Mouse (Mus musculus): ENCODE results near the gene Actn4. TPM values are rescaled to one million over a fixed set of nuclear protein-coding genes. Genes with fewer than 3 reads are reported as not detected.

Gene Actn4
- polyA plus RNA-seq, 1 experiment from 2014 or later: 175 TPM

- H3K4me3 ChIP-seq: no peak overlapping the region
- H3K4me1 ChIP-seq: peaks cover 34% of the 10 kb centered on the region
- no peak overlapping the region for H3K9ac ChIP-seq (replicated peaks)
- H3K36me3 ChIP-seq: peaks cover 6% of the 10 kb centered on the region; the same call in 1 of the 2 replicates
- H3K27me3 ChIP-seq: no peaks in the 10 kb centered on the region
- no peaks in the 10 kb centered on the region for H3K9me3 ChIP-seq
- no peak overlapping the region for H3K4me2 ChIP-seq (replicated peaks)
- WGBS: 65% methylated on average over 3 of the region's 3 CpGs
- H3K27ac ChIP-seq (replicated peaks): no peak overlapping the region
- no peak for ATAC-seq (ENCODE audit: low FRiP score, low read depth)
These were observed 32.8 kb downstream of the Actn4 start for GRCm38 (mm10) chr7:28929381-28929780.

- Histone ChIP-seq H3K4me2 (replicated peaks) (no peak overlapping the region), H3K27me3 (no peaks in the 10 kb centered on the region), H3K36me3 (peaks cover 3% of the 10 kb centered on the region; the same call in 1 of the 2 replicates), H3K9me3 (no peaks in the 10 kb centered on the region), H3K4me3 (no peak overlapping the region), H3K9ac (replicated peaks) (no peak overlapping the region), H3K27ac (replicated peaks) (no peak overlapping the region), H3K4me1 (peaks cover 60% of the 10 kb centered on the region)
- no peak for ATAC-seq (ENCODE audit: low FRiP score, low read depth)
- WGBS: 66% methylated on average over 2 of the region's 2 CpGs
These were observed 36.0 kb downstream of the Actn4 start for GRCm38 (mm10) chr7:28926172-28926571.

GRCm38 (mm10) chr7:28925317-28925716, 36.8 kb downstream of the Actn4 start:
- no peak for ATAC-seq (ENCODE audit: low FRiP score, low read depth)
- Histone ChIP-seq H3K4me1 (peaks cover 61% of the 10 kb centered on the region), H3K9me3 (no peaks in the 10 kb centered on the region), H3K27me3 (no peaks in the 10 kb centered on the region), H3K27ac (replicated peaks) (0 out of 2 replicates have a peak overlapping the region, but pooled peaks have one; percentile 6), H3K4me3 (no peak overlapping the region), H3K9ac (replicated peaks) (no peak overlapping the region), H3K36me3 (peaks cover 5% of the 10 kb centered on the region; the same call in 1 of the 2 replicates), H3K4me2 (replicated peaks) (no peak overlapping the region)
- WGBS: 64% methylated on average over 9 of the region's 9 CpGs

GRCm38 (mm10) chr7:28924802-28925201, 37.3 kb downstream of the Actn4 start:
- peaks cover 62% of the 10 kb centered on the region for H3K4me1 ChIP-seq
- WGBS: 91% methylated on average over 3 of the region's 3 CpGs

GRCm38 (mm10) chr7:28923865-28924291, 38.3 kb downstream of the Actn4 start:
- Histone ChIP-seq H3K27me3 (no peaks in the 10 kb centered on the region), H3K4me1 (peaks cover 64% of the 10 kb centered on the region), H3K4me3 (no peak overlapping the region), H3K27ac (replicated peaks) (peak overlapping the region; percentile 70), H3K9ac (replicated peaks) (no peak overlapping the region), H3K9me3 (no peaks in the 10 kb centered on the region), H3K36me3 (peaks cover 8% of the 10 kb centered on the region), H3K4me2 (replicated peaks) (no peak overlapping the region)
- WGBS: 22% methylated on average over 4 of the region's 4 CpGs
- 0 out of 2 replicates have a peak, but pooled peaks have one; percentile 49 for ATAC-seq (ENCODE audit: low FRiP score, low read depth)

More at GRCm38 (mm10) chr7:28924802-28925201, 37.3 kb downstream of the Actn4 start:
- Histone ChIP-seq H3K27ac (replicated peaks) (0 out of 2 replicates have a peak overlapping the region, but pooled peaks have one; percentile 70), H3K4me3 (no peak overlapping the region), H3K36me3 (peaks cover 5% of the 10 kb centered on the region; the same call in 1 of the 2 replicates), H3K4me2 (replicated peaks) (no peak overlapping the region), H3K9me3 (no peaks in the 10 kb centered on the region), H3K27me3 (no peaks in the 10 kb centered on the region), H3K9ac (replicated peaks) (no peak overlapping the region)
- no peak for ATAC-seq (ENCODE audit: low FRiP score, low read depth)

- Histone ChIP-seq H3K4me1 (peaks cover 64% of the 10 kb centered on the region), H3K36me3 (peaks cover 20% of the 10 kb centered on the region), H3K9me3 (no peaks in the 10 kb centered on the region), H3K4me3 (no peak overlapping the region), H3K9ac (replicated peaks) (peak overlapping the region; percentile 12; the same call in 1 of the 2 replicates), H3K4me2 (replicated peaks) (no peak overlapping the region), H3K27ac (replicated peaks) (no peak overlapping the region), H3K27me3 (no peaks in the 10 kb centered on the region)
- 77% methylated on average over 4 of the region's 4 CpGs for WGBS
- ATAC-seq (ENCODE audit: low FRiP score, low read depth): no peak
These were observed 39.5 kb downstream of the Actn4 start for GRCm38 (mm10) chr7:28922606-28923005.

- H3K4me2 ChIP-seq (replicated peaks): no peak overlapping the region
- ATAC-seq (ENCODE audit: low FRiP score, low read depth): no peak
- H3K4me3 ChIP-seq: no peak overlapping the region
- H3K27ac ChIP-seq (replicated peaks): no peak overlapping the region
- no peaks in the 10 kb centered on the region for H3K27me3 ChIP-seq
- H3K9ac ChIP-seq (replicated peaks): no peak overlapping the region
- no peaks in the 10 kb centered on the region for H3K9me3 ChIP-seq
- H3K4me1 ChIP-seq: peaks cover 64% of the 10 kb centered on the region
- 93% methylated on average over 8 of the region's 8 CpGs for WGBS
- H3K36me3 ChIP-seq: peaks cover 27% of the 10 kb centered on the region
These were observed 40.2 kb downstream of the Actn4 start for GRCm38 (mm10) chr7:28921722-28922465.

- Histone ChIP-seq H3K36me3 (peaks cover 35% of the 10 kb centered on the region), H3K4me1 (peaks cover 63% of the 10 kb centered on the region), H3K27ac (replicated peaks) (no peak overlapping the region), H3K4me3 (no peak overlapping the region), H3K9ac (replicated peaks) (no peak overlapping the region), H3K9me3 (no peaks in the 10 kb centered on the region), H3K4me2 (replicated peaks) (no peak overlapping the region), H3K27me3 (no peaks in the 10 kb centered on the region)
- 94% methylated on average over 3 of the region's 3 CpGs for WGBS
- ATAC-seq (ENCODE audit: low FRiP score, low read depth): no peak
These were observed 41.0 kb downstream of the Actn4 start for GRCm38 (mm10) chr7:28921178-28921577.

GRCm38 (mm10) chr7:28919815-28920214, 42.3 kb downstream of the Actn4 start:
- Histone ChIP-seq H3K9ac (replicated peaks) (no peak overlapping the region), H3K9me3 (no peaks in the 10 kb centered on the region), H3K4me1 (peaks cover 50% of the 10 kb centered on the region), H3K4me2 (replicated peaks) (no peak overlapping the region), H3K27ac (replicated peaks) (0 out of 2 replicates have a peak overlapping the region, but pooled peaks have one; percentile 26), H3K36me3 (peaks cover 48% of the 10 kb centered on the region), H3K4me3 (no peak overlapping the region), H3K27me3 (no peaks in the 10 kb centered on the region)
- 0 out of 2 replicates have a peak, but pooled peaks have one; percentile 27 for ATAC-seq (ENCODE audit: low FRiP score, low read depth)
- WGBS: 64% methylated on average over 6 of the region's 6 CpGs

GRCm38 (mm10) chr7:28918540-28918939, 43.6 kb downstream of the Actn4 start:
- no peak overlapping the region for H3K27ac ChIP-seq (replicated peaks)
- H3K9me3 ChIP-seq: no peaks in the 10 kb centered on the region
- no peak overlapping the region for H3K4me3 ChIP-seq
- no peak overlapping the region for H3K4me2 ChIP-seq (replicated peaks)
- 80% methylated on average over 8 of the region's 8 CpGs for WGBS
- peaks cover 37% of the 10 kb centered on the region for H3K4me1 ChIP-seq
- no peaks in the 10 kb centered on the region for H3K27me3 ChIP-seq
- no peak overlapping the region for H3K9ac ChIP-seq (replicated peaks)
- H3K36me3 ChIP-seq: peaks cover 61% of the 10 kb centered on the region
- no peak for ATAC-seq (ENCODE audit: low FRiP score, low read depth)

GRCm38 (mm10) chr7:28917503-28918426, 44.4 kb downstream of the Actn4 start:
- no peaks in the 10 kb centered on the region for H3K27me3 ChIP-seq
- H3K27ac ChIP-seq (replicated peaks): no peak overlapping the region
- 84% methylated on average over 10 of the region's 10 CpGs for WGBS
- no peak overlapping the region for H3K4me2 ChIP-seq (replicated peaks)
- H3K4me1 ChIP-seq: peaks cover 29% of the 10 kb centered on the region; the same call in 1 of the 2 replicates
- H3K9ac ChIP-seq (replicated peaks): no peak overlapping the region
- H3K9me3 ChIP-seq: no peaks in the 10 kb centered on the region
- ATAC-seq (ENCODE audit: low FRiP score, low read depth): no peak
- no peak overlapping the region for H3K4me3 ChIP-seq
- H3K36me3 ChIP-seq: peaks cover 68% of the 10 kb centered on the region

- peaks cover 20% of the 10 kb centered on the region; the same call in 1 of the 2 replicates for H3K4me1 ChIP-seq
- ATAC-seq (ENCODE audit: low FRiP score, low read depth): no peak
- H3K9me3 ChIP-seq: no peaks in the 10 kb centered on the region
- H3K9ac ChIP-seq (replicated peaks): no peak overlapping the region
- peaks cover 81% of the 10 kb centered on the region for H3K36me3 ChIP-seq
- H3K27ac ChIP-seq (replicated peaks): no peak overlapping the region
- H3K4me2 ChIP-seq (replicated peaks): no peak overlapping the region
- H3K4me3 ChIP-seq: no peak overlapping the region
- H3K27me3 ChIP-seq: no peaks in the 10 kb centered on the region
These were observed 45.6 kb downstream of the Actn4 start for GRCm38 (mm10) chr7:28916491-28916890.
